Mouse (Mus musculus): Measurements from ENCODE around the gene Zfp385b. TPM values are rescaled to one million over a fixed set of nuclear protein-coding genes. Genes with fewer than 3 reads are reported as not detected.

Gene Zfp385b
- polyA plus RNA-seq (2014; fragmentation: Nextera tagmentation; extraction: Ambion mirVana): 14.1 and 14.5 TPM in 2 replicates

- ATAC-seq (ENCODE audit: low FRiP score): no peak
- H3K9ac ChIP-seq: no peak within 1 kb of the TSS
- no peak within 1 kb of the TSS for H3K4me2 ChIP-seq (replicated peaks)
- no peaks in the 10 kb centered on the region for H3K9me3 ChIP-seq (ENCODE audit: control insufficient read depth, low read length)
- DNase-seq (ENCODE audit: low spot score): no peak
- no peaks in the 10 kb centered on the region for H3K36me3 ChIP-seq (replicated peaks; ENCODE audit: control insufficient read depth, insufficient read depth)
- no peak within 1 kb of the TSS for H3K4me3 ChIP-seq (replicated peaks; ENCODE audit: low read length)
- peaks cover 8% of the 10 kb centered on the region; the same call in 1 of the 2 replicates for H3K4me1 ChIP-seq (replicated peaks; ENCODE audit: control insufficient read depth, insufficient read depth, low read length)
- no peak within 1 kb of the TSS for H3K27ac ChIP-seq
- H3K27me3 ChIP-seq (ENCODE audit: control insufficient read depth, insufficient read depth, low read length): peaks cover 34% of the 10 kb centered on the region
Measured at GRCm38 (mm10) chr2:77819539-77819938, at the start of gene Zfp385b. Gene Zfp385b, minus strand, starts transcription at chr2:77819639.

- Histone ChIP-seq H3K9me3 (ENCODE audit: control insufficient read depth, low read length) (peaks cover 5% of the 10 kb centered on the region; the same call in 1 of the 2 replicates), H3K36me3 (replicated peaks; ENCODE audit: control insufficient read depth, insufficient read depth) (no peaks in the 10 kb centered on the region), H3K4me3 (replicated peaks; ENCODE audit: low read length) (no peak overlapping the region), H3K27me3 (ENCODE audit: control insufficient read depth, insufficient read depth, low read length) (no peaks in the 10 kb centered on the region), H3K9ac (no peak overlapping the region), H3K27ac (no peak overlapping the region), H3K4me2 (replicated peaks) (no peak overlapping the region), H3K4me1 (replicated peaks; ENCODE audit: control insufficient read depth, insufficient read depth, low read length) (no peaks in the 10 kb centered on the region)
- WGBS: 85% methylated on average over 6 of the region's 6 CpGs
- no peak for DNase-seq (ENCODE audit: low spot score)
- ATAC-seq (ENCODE audit: low FRiP score): no peak
Measured at GRCm38 (mm10) chr2:77863934-77864333, 44.5 kb upstream of the Zfp385b start.

GRCm38 (mm10) chr2:77863522-77863921, 44.1 kb upstream of the Zfp385b start:
- DNase-seq (ENCODE audit: low spot score) (no peak), ATAC-seq (ENCODE audit: low FRiP score) (no peak)
- H3K36me3 ChIP-seq (replicated peaks; ENCODE audit: control insufficient read depth, insufficient read depth): no peaks in the 10 kb centered on the region
- no peak overlapping the region for H3K27ac ChIP-seq
- H3K4me3 ChIP-seq (replicated peaks; ENCODE audit: low read length): no peak overlapping the region
- H3K4me2 ChIP-seq (replicated peaks): no peak overlapping the region
- H3K4me1 ChIP-seq (replicated peaks; ENCODE audit: control insufficient read depth, insufficient read depth, low read length): no peaks in the 10 kb centered on the region
- H3K27me3 ChIP-seq (ENCODE audit: control insufficient read depth, insufficient read depth, low read length): no peaks in the 10 kb centered on the region
- 82% methylated on average over 15 of the region's 15 CpGs for whole genome bisulfite sequencing
- peaks cover 5% of the 10 kb centered on the region; the same call in 1 of the 2 replicates for H3K9me3 ChIP-seq (ENCODE audit: control insufficient read depth, low read length)
- H3K9ac ChIP-seq: no peak overlapping the region

GRCm38 (mm10) chr2:77841464-77841863, 22.0 kb upstream of the Zfp385b start:
- H3K4me3 ChIP-seq (replicated peaks; ENCODE audit: low read length): no peak overlapping the region
- H3K36me3 ChIP-seq (replicated peaks; ENCODE audit: control insufficient read depth, insufficient read depth): no peaks in the 10 kb centered on the region
- ATAC-seq (ENCODE audit: low FRiP score) (no peak), DNase-seq (ENCODE audit: low spot score) (no peak)
- H3K9me3 ChIP-seq (ENCODE audit: control insufficient read depth, low read length): no peaks in the 10 kb centered on the region
- H3K27ac ChIP-seq: no peak overlapping the region
- no peaks in the 10 kb centered on the region for H3K4me1 ChIP-seq (replicated peaks; ENCODE audit: control insufficient read depth, insufficient read depth, low read length)
- 62% methylated on average over 6 of the region's 6 CpGs for WGBS
- H3K4me2 ChIP-seq (replicated peaks): no peak overlapping the region
- H3K27me3 ChIP-seq (ENCODE audit: control insufficient read depth, insufficient read depth, low read length): no peaks in the 10 kb centered on the region
- H3K9ac ChIP-seq: no peak overlapping the region

- no peaks in the 10 kb centered on the region for H3K27me3 ChIP-seq (ENCODE audit: control insufficient read depth, insufficient read depth, low read length)
- 91% methylated on average over 17 of the region's 17 CpGs for WGBS
- H3K4me3 ChIP-seq (replicated peaks; ENCODE audit: low read length): no peak overlapping the region
- H3K4me1 ChIP-seq (replicated peaks; ENCODE audit: control insufficient read depth, insufficient read depth, low read length): no peaks in the 10 kb centered on the region
- no peaks in the 10 kb centered on the region for H3K9me3 ChIP-seq (ENCODE audit: control insufficient read depth, low read length)
- H3K4me2 ChIP-seq (replicated peaks): no peak overlapping the region
- ATAC-seq (ENCODE audit: low FRiP score): no peak
- no peak for DNase-seq (ENCODE audit: low spot score)
- no peak overlapping the region for H3K9ac ChIP-seq
- no peaks in the 10 kb centered on the region for H3K36me3 ChIP-seq (replicated peaks; ENCODE audit: control insufficient read depth, insufficient read depth)
- no peak overlapping the region for H3K27ac ChIP-seq
Measured at GRCm38 (mm10) chr2:77839587-77839986, 20.1 kb upstream of the Zfp385b start.

- no peak overlapping the region for H3K4me2 ChIP-seq (replicated peaks)
- ATAC-seq (ENCODE audit: low FRiP score) (no peak), DNase-seq (ENCODE audit: low spot score) (no peak)
- H3K9me3 ChIP-seq (ENCODE audit: control insufficient read depth, low read length): no peaks in the 10 kb centered on the region
- 83% methylated on average over 1 of the region's 1 CpGs for WGBS
- no peak overlapping the region for H3K9ac ChIP-seq
- no peaks in the 10 kb centered on the region for H3K27me3 ChIP-seq (ENCODE audit: control insufficient read depth, insufficient read depth, low read length)
- no peaks in the 10 kb centered on the region for H3K4me1 ChIP-seq (replicated peaks; ENCODE audit: control insufficient read depth, insufficient read depth, low read length)
- no peaks in the 10 kb centered on the region for H3K36me3 ChIP-seq (replicated peaks; ENCODE audit: control insufficient read depth, insufficient read depth)
- H3K4me3 ChIP-seq (replicated peaks; ENCODE audit: low read length): no peak overlapping the region
- no peak overlapping the region for H3K27ac ChIP-seq
Measured at GRCm38 (mm10) chr2:77838688-77839087, 19.2 kb upstream of the Zfp385b start.

GRCm38 (mm10) chr2:77835781-77836180, 16.3 kb upstream of the Zfp385b start:
- Histone ChIP-seq H3K27ac (no peak overlapping the region), H3K36me3 (replicated peaks; ENCODE audit: control insufficient read depth, insufficient read depth) (no peaks in the 10 kb centered on the region), H3K4me3 (replicated peaks; ENCODE audit: low read length) (no peak overlapping the region), H3K27me3 (ENCODE audit: control insufficient read depth, insufficient read depth, low read length) (no peaks in the 10 kb centered on the region), H3K9ac (no peak overlapping the region), H3K4me2 (replicated peaks) (no peak overlapping the region), H3K9me3 (ENCODE audit: control insufficient read depth, low read length) (no peaks in the 10 kb centered on the region), H3K4me1 (replicated peaks; ENCODE audit: control insufficient read depth, insufficient read depth, low read length) (no peaks in the 10 kb centered on the region)
- DNase-seq (ENCODE audit: low spot score): no peak
- ATAC-seq (ENCODE audit: low FRiP score): no peak
- WGBS: 60% methylated on average over 3 of the region's 3 CpGs

GRCm38 (mm10) chr2:77826133-77826828, 6.8 kb upstream of the Zfp385b start:
- DNase-seq (ENCODE audit: low spot score) (no peak), ATAC-seq (ENCODE audit: low FRiP score) (no peak)
- no peak overlapping the region for H3K27ac ChIP-seq
- no peak overlapping the region for H3K4me2 ChIP-seq (replicated peaks)
- H3K4me3 ChIP-seq (replicated peaks; ENCODE audit: low read length): no peak overlapping the region
- H3K9ac ChIP-seq: no peak overlapping the region
- no peaks in the 10 kb centered on the region for H3K36me3 ChIP-seq (replicated peaks; ENCODE audit: control insufficient read depth, insufficient read depth)
- H3K9me3 ChIP-seq (ENCODE audit: control insufficient read depth, low read length): no peaks in the 10 kb centered on the region
- WGBS: 57% methylated on average over 7 of the region's 7 CpGs
- no peaks in the 10 kb centered on the region for H3K27me3 ChIP-seq (ENCODE audit: control insufficient read depth, insufficient read depth, low read length)
- no peaks in the 10 kb centered on the region for H3K4me1 ChIP-seq (replicated peaks; ENCODE audit: control insufficient read depth, insufficient read depth, low read length)

- 79% methylated on average over 5 of the region's 5 CpGs for WGBS
- Histone ChIP-seq H3K4me1 (replicated peaks; ENCODE audit: control insufficient read depth, insufficient read depth, low read length) (no peaks in the 10 kb centered on the region), H3K36me3 (replicated peaks; ENCODE audit: control insufficient read depth, insufficient read depth) (no peaks in the 10 kb centered on the region), H3K4me3 (replicated peaks; ENCODE audit: low read length) (no peak overlapping the region), H3K27ac (no peak overlapping the region), H3K27me3 (ENCODE audit: control insufficient read depth, insufficient read depth, low read length) (peaks cover 8% of the 10 kb centered on the region), H3K9me3 (ENCODE audit: control insufficient read depth, low read length) (no peaks in the 10 kb centered on the region), H3K4me2 (replicated peaks) (no peak overlapping the region), H3K9ac (no peak overlapping the region)
- DNase-seq (ENCODE audit: low spot score) (no peak), ATAC-seq (ENCODE audit: low FRiP score) (no peak)
Measured at GRCm38 (mm10) chr2:77823026-77823425, 3.6 kb upstream of the Zfp385b start.
